Mouse (Mus musculus) erythroblast, embryonic 14.5 days (primary cell): ENCODE results near the gene Nr6a1.

Experiments used
- GATA1 ChIP-seq: IDR thresholded peaks from 2 replicates; pipeline ENCODE4 v1.6.1; 2012; ENCODE audit warnings: low read length, inconsistent platforms, mixed read lengths
- TAL1 ChIP-seq: IDR thresholded peaks from 3 replicates; pipeline ENCODE4 v1.6.1; 2012; ENCODE audit warnings: low read length, inconsistent platforms, mixed read lengths

GRCm38 (mm10) chr2:38824791-38825768, 102.4 kb downstream of the Nr6a1 start:
- TF ChIP-seq TAL1: no peak
- no peak for TF ChIP-seq GATA1
